In the genomic region with DNA sequence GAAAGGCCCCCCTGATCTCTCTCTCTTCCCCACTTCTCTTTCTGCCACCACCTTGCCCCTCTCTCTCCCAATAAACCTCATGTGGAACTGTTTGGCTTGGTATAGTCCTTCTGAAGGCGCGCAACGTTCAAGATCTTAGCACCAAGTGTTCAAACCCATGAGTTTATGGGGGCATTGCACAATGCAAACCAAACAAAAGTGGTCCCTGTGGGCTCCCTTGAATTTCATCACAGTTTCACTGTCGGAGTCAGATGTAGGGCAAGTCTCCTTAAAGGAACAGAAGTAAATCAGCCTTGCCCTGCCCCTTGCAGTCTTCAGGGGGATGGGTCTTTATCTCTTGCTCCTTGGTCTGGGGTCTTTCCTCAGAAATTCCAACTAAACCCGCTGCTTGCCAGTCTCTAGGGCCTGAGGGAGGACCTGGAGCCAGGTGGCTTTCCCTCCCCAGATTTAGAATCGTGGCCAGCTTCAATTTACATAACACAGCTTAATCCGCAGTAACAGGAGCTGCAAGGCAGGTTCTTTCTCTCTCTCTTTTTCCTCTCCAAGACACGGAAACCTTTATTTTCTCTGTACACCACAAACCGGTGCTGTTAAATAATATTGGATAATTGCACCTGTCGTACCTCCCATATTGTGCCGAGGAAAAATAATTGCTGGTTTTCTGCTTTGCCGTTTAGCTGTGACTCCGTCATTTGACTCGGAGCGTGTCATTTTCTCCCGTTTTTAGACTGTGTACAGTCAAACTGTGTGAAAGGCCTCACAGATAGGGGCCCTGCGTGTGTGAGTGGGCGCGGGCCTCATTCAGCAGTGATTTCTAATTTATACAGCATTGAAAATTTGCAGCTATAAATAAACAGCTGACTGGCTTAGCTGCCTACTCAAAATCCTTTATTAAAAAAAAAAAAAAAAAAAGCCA, we compare ENCODE assay signal across 11 mouse cellular contexts.
A peak's percentile ranks its signal among the peaks of the same experiment; 100 is the strongest.
DNase-seq lines count a peak whose midpoint lies in the region; ATAC-seq lines count a peak whose summit lies in the region.
"Had no signal": no experiment of that assay in that cellular context is flagged by ENCODE, and none has a peak within 500 bp of the region (broad histone marks: within the 10 kb centered on the region; RNA-seq: fewer than 3 reads in every experiment).

No protein-coding gene starts in this region.

- peaks cover 9% of the 10 kb centered on the region for H3K4me1 ChIP-seq in forebrain, embryonic 11.5 days (replicated peaks; ENCODE audit: control insufficient read depth, insufficient read depth, low read length)
- H3K4me1 ChIP-seq in forebrain, embryonic 10.5 days: peaks cover 21% of the 10 kb centered on the region
- peaks cover 7% of the 10 kb centered on the region for H3K4me1 ChIP-seq in neural tube, embryonic 14.5 days (ENCODE audit: control insufficient read depth, insufficient read depth, low read length)
- H3K4me1 ChIP-seq: liver, embryonic 13.5 days had no signal

- no peak overlapping the region for H3K4me3 ChIP-seq in forebrain, embryonic 11.5 days (ENCODE audit: low read depth, low read length)
- no peak overlapping the region for H3K4me3 ChIP-seq in forebrain, embryonic 10.5 days
- H3K4me3 ChIP-seq in neural tube, embryonic 14.5 days (ENCODE audit: low read depth, low read length): no peak overlapping the region
- H3K4me3 ChIP-seq: liver, embryonic 13.5 days had no signal

- no peaks in the 10 kb centered on the region for H3K27me3 ChIP-seq in forebrain, embryonic 11.5 days (ENCODE audit: control insufficient read depth, insufficient read depth, low read length)
- H3K27me3 ChIP-seq in forebrain, embryonic 10.5 days (ENCODE audit: poor library complexity, severe bottlenecking): peaks cover 8% of the 10 kb centered on the region
- no peaks in the 10 kb centered on the region for H3K27me3 ChIP-seq in neural tube, embryonic 14.5 days (ENCODE audit: control insufficient read depth, insufficient read depth, low read length)
- H3K27me3 ChIP-seq: liver, embryonic 13.5 days had no signal

- DNase-seq in forebrain, embryonic 11.5 days (ENCODE audit: low spot score): no peak
- DNase-seq in forebrain, embryonic 10.5 days (ENCODE audit: extremely low spot score, low spot score): no peak
- DNase-seq in cerebellum, adult 18-20 months: peak; percentile 17 to 25
- peak; percentile 42 to 46 for DNase-seq in frontal cortex, postnatal 14 days (ENCODE audit: low spot score in 2 of 2)
- DNase-seq in lung, postnatal 14 days: no peak
- DNase-seq in thymus, postnatal 36 days: no peak
- DNase-seq: liver, embryonic 13.5 days; thymus, postnatal 14 days had no signal

- H3K36me3 ChIP-seq in forebrain, embryonic 11.5 days (ENCODE audit: control insufficient read depth, insufficient read depth, low read length): no peaks in the 10 kb centered on the region
- H3K36me3 ChIP-seq in forebrain, embryonic 10.5 days (replicated peaks): no peaks in the 10 kb centered on the region
- H3K36me3 ChIP-seq in neural tube, embryonic 14.5 days (ENCODE audit: control insufficient read depth, insufficient read depth, low read length): no peaks in the 10 kb centered on the region
- H3K36me3 ChIP-seq: liver, embryonic 13.5 days had no signal

- H3K9ac ChIP-seq in forebrain, embryonic 11.5 days (ENCODE audit: low read length): no peak overlapping the region
- no peak overlapping the region for H3K9ac ChIP-seq in neural tube, embryonic 14.5 days (replicated peaks; ENCODE audit: low read depth, low read length)
- H3K9ac ChIP-seq: liver, embryonic 13.5 days had no signal

- ATAC-seq in forebrain, embryonic 11.5 days (replicated peaks; ENCODE audit: low FRiP score): 0 out of 2 replicates have a peak, but pooled peaks have one; percentile 15
- peak; percentile 31; the same call in 1 of the 2 replicates for ATAC-seq in neural tube, embryonic 14.5 days (ENCODE audit: low read depth)
- ATAC-seq in monocyte, adult 5-6 weeks (replicated peaks; ENCODE audit: insufficient number of reproducible peaks, low FRiP score, low TSS enrichment, poor library complexity, severe bottlenecking): no peak
- ATAC-seq: activated CD4-positive, CD25-positive, alpha-beta regulatory T cell, adult 4 months had no signal

- no peak overlapping the region for H3K4me2 ChIP-seq in forebrain, embryonic 11.5 days (ENCODE audit: low read depth, low read length, severe bottlenecking)
- H3K4me2 ChIP-seq in neural tube, embryonic 14.5 days (ENCODE audit: low read depth, low read length): no peak overlapping the region
- H3K4me2 ChIP-seq: liver, embryonic 13.5 days had no signal

- 45% methylated on average over 19 of the region's 19 CpGs for WGBS in forebrain, embryonic 11.5 days
- 47% methylated on average over 19 of the region's 19 CpGs for WGBS in forebrain, embryonic 10.5 days
- 40% methylated on average over 19 of the region's 19 CpGs for WGBS in neural tube, embryonic 14.5 days

- no peaks in the 10 kb centered on the region for H3K9me3 ChIP-seq in forebrain, embryonic 11.5 days (ENCODE audit: control insufficient read depth, low read length)
- H3K9me3 ChIP-seq in forebrain, embryonic 10.5 days: no peaks in the 10 kb centered on the region
- no peaks in the 10 kb centered on the region for H3K9me3 ChIP-seq in neural tube, embryonic 14.5 days (ENCODE audit: control insufficient read depth, low read length)
- H3K9me3 ChIP-seq: liver, embryonic 13.5 days had no signal

- no peak overlapping the region for H3K27ac ChIP-seq in forebrain, embryonic 11.5 days (ENCODE audit: low read depth, low read length)
- H3K27ac ChIP-seq in forebrain, embryonic 10.5 days: no peak overlapping the region
- H3K27ac ChIP-seq in neural tube, embryonic 14.5 days (ENCODE audit: low read depth, low read length): peak overlapping the region; percentile 40; the same call in 1 of the 2 replicates
- H3K27ac ChIP-seq: liver, embryonic 13.5 days had no signal

Comparison
In these comparisons a context has a peak if more than half of its experiments do, and no peak if none do; other contexts are left out.
1. DNase-seq: peak in cerebellum, adult 18-20 months (2 of 2) and frontal cortex, postnatal 14 days (2 of 2); none in forebrain, embryonic 11.5 days (single experiment), forebrain, embryonic 10.5 days (single experiment), lung, postnatal 14 days (single experiment) and thymus, postnatal 36 days (0 of 2).